Mouse (Mus musculus): ENCODE data around the gene Susd2.

DNA sequence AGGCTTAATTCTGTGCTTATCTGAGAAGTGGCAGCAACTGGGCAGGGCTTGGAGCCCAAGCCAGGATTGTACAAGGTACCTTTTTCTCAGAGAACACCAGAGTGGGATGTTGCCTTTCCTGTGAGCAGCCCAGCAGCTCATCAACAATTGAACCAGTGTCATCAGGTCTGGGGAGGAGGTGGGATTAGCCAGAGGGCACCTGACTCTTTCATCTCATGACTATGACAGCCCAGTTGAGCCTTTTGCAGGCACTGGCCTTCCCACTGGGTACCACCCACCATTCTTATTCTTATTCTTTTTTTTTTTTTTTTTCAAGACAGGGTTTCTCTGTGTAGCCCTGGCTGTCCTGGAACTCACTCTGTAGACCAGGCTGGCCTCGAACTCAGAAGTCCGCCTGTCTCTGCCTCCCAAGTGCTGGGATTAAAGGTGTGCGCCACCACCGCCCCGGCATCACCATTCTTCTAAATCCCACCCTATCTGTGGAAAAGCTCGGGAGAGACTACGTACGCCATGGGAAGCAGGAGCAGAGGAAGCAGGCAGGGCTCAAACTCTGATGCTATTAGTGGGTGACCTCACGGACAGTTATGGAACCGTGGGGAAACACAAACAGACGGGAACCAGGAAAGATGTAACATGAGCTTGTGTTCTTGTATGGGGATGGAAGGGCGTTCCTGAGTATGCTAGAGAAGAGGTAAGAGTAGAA lies 7.6 kb downstream of the Susd2 start:
- no peak for TF ChIP-seq POLR2A (IDR thresholded peaks at IDR 0.05; ENCODE audit: low read depth, low read length)
- TF ChIP-seq CTCF (IDR thresholded peaks at IDR 0.05; ENCODE audit: extremely low read depth, insufficient read length, insufficient replicate concordance, low read depth, low read length), result no peak
